ENCODE assay signal across 32 mouse cellular contexts in genomic region chr2:71734792-71735392, GRCm38 (mm10). TPM values are rescaled to one million over a fixed set of nuclear protein-coding genes. Genes with fewer than 3 reads are reported as not detected.
DNase-seq lines count a peak whose midpoint lies in the region; ATAC-seq lines count a peak whose summit lies in the region.
"Had no signal": no experiment of that assay in that cellular context is flagged by ENCODE, and none has a peak within 500 bp of the region (broad histone marks: within the 10 kb centered on the region; RNA-seq: fewer than 3 reads in every experiment).

No protein-coding gene starts in this region.

- no peaks in the 10 kb centered on the region for H3K27me3 ChIP-seq in kidney, embryonic 15.5 days
- no peaks in the 10 kb centered on the region for H3K27me3 ChIP-seq in neural tube, embryonic 15.5 days (replicated peaks)
- H3K27me3 ChIP-seq: embryonic facial prominence, embryonic 12.5 days; heart, embryonic 12.5 days; hindbrain, embryonic 13.5 days; limb, embryonic 15.5 days; liver, embryonic 13.5 days had no signal

- H3K4me2 ChIP-seq in kidney, embryonic 15.5 days: no peak overlapping the region
- no peak overlapping the region for H3K4me2 ChIP-seq in neural tube, embryonic 15.5 days
- H3K4me2 ChIP-seq: embryonic facial prominence, embryonic 12.5 days; heart, embryonic 12.5 days; hindbrain, embryonic 13.5 days; limb, embryonic 15.5 days; liver, embryonic 13.5 days had no signal

- no peaks in the 10 kb centered on the region; the same call in 1 of the 2 replicates for H3K9me3 ChIP-seq in kidney, embryonic 15.5 days (replicated peaks)
- H3K9me3 ChIP-seq in neural tube, embryonic 15.5 days (replicated peaks): no peaks in the 10 kb centered on the region
- H3K9me3 ChIP-seq: embryonic facial prominence, embryonic 12.5 days; G1E; hindbrain, embryonic 13.5 days; limb, embryonic 10.5 days; limb, embryonic 15.5 days; liver, embryonic 13.5 days had no signal

- H3K9ac ChIP-seq in kidney, embryonic 15.5 days: no peak overlapping the region
- no peak overlapping the region for H3K9ac ChIP-seq in neural tube, embryonic 15.5 days (replicated peaks)
- H3K9ac ChIP-seq: embryonic facial prominence, embryonic 12.5 days; heart, embryonic 12.5 days; hindbrain, embryonic 13.5 days; limb, embryonic 15.5 days; liver, embryonic 13.5 days had no signal

- H3K27ac ChIP-seq in kidney, embryonic 15.5 days: peak overlapping the region; percentile 7; the same call in 1 of the 2 replicates
- no peak overlapping the region for H3K27ac ChIP-seq in neural tube, embryonic 15.5 days (replicated peaks)
- H3K27ac ChIP-seq: embryonic facial prominence, embryonic 12.5 days; gastrocnemius, adult 2 months; heart, adult 2 months; hindbrain, embryonic 13.5 days; layer of hippocampus, adult 2 months; limb, embryonic 10.5 days; limb, embryonic 15.5 days; liver, embryonic 13.5 days; macrophage had no signal

- no peak for ATAC-seq in kidney, embryonic 15.5 days (replicated peaks; ENCODE audit: low FRiP score)
- ATAC-seq in neural tube, embryonic 15.5 days (ENCODE audit: low FRiP score): no peak
- ATAC-seq: forebrain, embryonic 14.5 days; intestine, postnatal 0 days; lung, postnatal 0 days had no signal

- DNase-seq in kidney, adult 9 months: no peak
- peak; percentile 38 for DNase-seq in thymus, postnatal 0 days (ENCODE audit: low spot score)
- no peak for DNase-seq in thymus, postnatal 10 days (ENCODE audit: low spot score in 2 of 2)
- DNase-seq in forelimb bud, embryonic 11.5 days (ENCODE audit: low read depth, low spot score): peak; percentile 41
- DNase-seq in thymus, postnatal 4 days: peak; percentile 26
- DNase-seq in retina, postnatal 1 day: no peak
- DNase-seq: adrenal gland, postnatal 10 days; cerebellum, adult 11 months; cerebellum, adult 9-10 months; cerebellum, postnatal 36 days; gastrocnemius, adult 2 months; heart, adult 2 months; heart, postnatal 4 days; kidney, postnatal 36 days; liver, embryonic 13.5 days; lung, adult 18-20 months; midbrain, embryonic 14.5 days; right cerebral cortex, adult 18-20 months; spleen, adult 18-20 months had no signal

- no peaks in the 10 kb centered on the region for H3K36me3 ChIP-seq in kidney, embryonic 15.5 days
- H3K36me3 ChIP-seq in neural tube, embryonic 15.5 days: no peaks in the 10 kb centered on the region
- H3K36me3 ChIP-seq: embryonic facial prominence, embryonic 12.5 days; G1E; heart, embryonic 12.5 days; hindbrain, embryonic 13.5 days; limb, embryonic 10.5 days; limb, embryonic 15.5 days; liver, embryonic 13.5 days had no signal

- no peak overlapping the region for H3K4me3 ChIP-seq in kidney, embryonic 15.5 days (replicated peaks)
- no peak overlapping the region for H3K4me3 ChIP-seq in neural tube, embryonic 15.5 days (replicated peaks)
- H3K4me3 ChIP-seq: embryonic facial prominence, embryonic 12.5 days; gastrocnemius, adult 2 months; heart, adult 2 months; heart, embryonic 12.5 days; hindbrain, embryonic 13.5 days; layer of hippocampus, adult 2 months; limb, embryonic 10.5 days; limb, embryonic 15.5 days; liver, embryonic 13.5 days had no signal

- H3K4me1 ChIP-seq in kidney, embryonic 15.5 days: peaks cover 42% of the 10 kb centered on the region
- 0 out of 2 replicates have a peak, but pooled peaks cover 9% of the 10 kb centered on the region for H3K4me1 ChIP-seq in neural tube, embryonic 15.5 days
- H3K4me1 ChIP-seq: hindbrain, embryonic 13.5 days had no signal

- WGBS in kidney, embryonic 15.5 days: 25% methylated on average over 9 of the region's 9 CpGs
- 43% methylated on average over 9 of the region's 9 CpGs for WGBS in neural tube, embryonic 15.5 days

RNA-seq across cellular contexts. Expression of gene Itga6, which starts 10.5 kb away (rescaled TPM):
- 69.9 and 74.6 TPM in 2 replicates for polyA plus RNA-seq in kidney, embryonic 15.5 days (2015; fragmentation: Nextera tagmentation; extraction: Ambion mirVana)
- 34.9 and 37.8 TPM in 2 replicates for polyA plus RNA-seq in thymus, postnatal 0 days (2015; fragmentation: Nextera tagmentation; extraction: Ambion mirVana)
- polyA plus RNA-seq in neural tube, embryonic 15.5 days (2015; fragmentation: Nextera tagmentation; extraction: Ambion mirVana): 23.1 and 29.3 TPM in 2 replicates

Comparison
In these comparisons a context has a peak if more than half of its experiments do, and no peak if none do; other contexts are left out.
1. DNase-seq: peak in thymus, postnatal 0 days (single experiment), forelimb bud, embryonic 11.5 days (single experiment) and thymus, postnatal 4 days (single experiment); none in kidney, adult 9 months (single experiment), thymus, postnatal 10 days (0 of 2) and retina, postnatal 1 day (single experiment).